ENCODE assay signal across 18 mouse cellular contexts in genomic region chr4:59204616-59205015, GRCm38 (mm10). TPM values are rescaled to one million over a fixed set of nuclear protein-coding genes. Genes with fewer than 3 reads are reported as not detected.
DNase-seq lines count a peak whose midpoint lies in the region; ATAC-seq lines count a peak whose summit lies in the region.
"Had no signal": no experiment of that assay in that cellular context is flagged by ENCODE, and none has a peak within 500 bp of the region (broad histone marks: within the 10 kb centered on the region; RNA-seq: fewer than 3 reads in every experiment).

No protein-coding gene starts in this region.

- DNase-seq in heart, embryonic 10.5 days (ENCODE audit: low spot score) = peak; percentile 16
- DNase-seq in heart, postnatal 4 days = no peak
- peak; percentile 48 for DNase-seq in CD4-positive helper T cell, adult 2 months (ENCODE audit: low read depth, low spot score)
- DNase-seq in c-Kit-positive CD71-negative TER-119-negative erythroid progenitor cells, embryonic 14.5 days (ENCODE audit: low read depth) = peak; percentile 46
- no peak for DNase-seq in right cerebral cortex, adult 18-20 months
- no peak for DNase-seq in ovary, postnatal 14 days (ENCODE audit: low spot score)
- DNase-seq in right cerebral cortex, postnatal 25 days = no peak
- DNase-seq: adrenal gland, adult 8-10 months; cerebellum, postnatal 14 days; layer of hippocampus, adult 9-11 months; lung, postnatal 4 days; spleen, adult 18-20 months had no signal

- H3K4me1 ChIP-seq in heart, embryonic 10.5 days = peaks cover 66% of the 10 kb centered on the region

- peak overlapping the region; percentile 17; the same call in 1 of the 2 replicates for H3K27ac ChIP-seq in heart, embryonic 10.5 days
- H3K27ac ChIP-seq: embryonic facial prominence, embryonic 12.5 days; intestine, embryonic 15.5 days; kidney, postnatal 0 days; liver, embryonic 14.5 days had no signal

- 0 out of 2 replicates have a peak, but pooled peaks have one; percentile 1 for ATAC-seq in megakaryocyte-erythroid progenitor cell, adult 5-6 weeks (replicated peaks; ENCODE audit: low FRiP score, low TSS enrichment, poor library complexity, severe bottlenecking)
- ATAC-seq: intestine, embryonic 15.5 days had no signal

- WGBS in heart, embryonic 10.5 days = 77% methylated on average over 4 of the region's 4 CpGs

- peaks cover 10% of the 10 kb centered on the region; the same call in 1 of the 2 replicates for H3K36me3 ChIP-seq in heart, embryonic 10.5 days
- H3K36me3 ChIP-seq: embryonic facial prominence, embryonic 12.5 days; intestine, embryonic 15.5 days had no signal

- H3K9me3 ChIP-seq in heart, embryonic 10.5 days = no peaks in the 10 kb centered on the region
- H3K9me3 ChIP-seq: embryonic facial prominence, embryonic 12.5 days; heart, embryonic 12.5 days; intestine, embryonic 15.5 days had no signal

- no peaks in the 10 kb centered on the region for H3K27me3 ChIP-seq in heart, embryonic 10.5 days (ENCODE audit: insufficient read depth, poor library complexity, severe bottlenecking)
- H3K27me3 ChIP-seq: embryonic facial prominence, embryonic 12.5 days; heart, embryonic 12.5 days; intestine, embryonic 15.5 days had no signal

- no peak overlapping the region for H3K4me3 ChIP-seq in heart, embryonic 10.5 days
- H3K4me3 ChIP-seq: embryonic facial prominence, embryonic 12.5 days; heart, embryonic 12.5 days; intestine, embryonic 15.5 days had no signal

RNA-seq across cellular contexts. Expression of gene Ugcg, which starts 15.6 kb away (rescaled TPM):
- polyA plus RNA-seq in heart, embryonic 10.5 days (2016; fragmentation: Nextera tagmentation; extraction: Ambion mirVana) = 8.2 and 9.7 TPM in 2 replicates
- 10 to 100 TPM; 26.8 to 29.2 TPM for total RNA-seq in heart, postnatal 4 days (2021)
- 223 and 236 TPM in 2 replicates for total RNA-seq in megakaryocyte-erythroid progenitor cell, adult 5-6 weeks (2014; fragmentation: Nextera tagmentation)
- 225 and 282 TPM in 2 replicates for total RNA-seq in megakaryocyte-erythroid progenitor cell, adult 5-6 weeks (2017)

Comparison
In these comparisons a context has a peak if more than half of its experiments do, and no peak if none do; other contexts are left out.
1. DNase-seq: peak in heart, embryonic 10.5 days (single experiment), CD4-positive helper T cell, adult 2 months (single experiment) and c-Kit-positive CD71-negative TER-119-negative erythroid progenitor cells, embryonic 14.5 days (single experiment); none in heart, postnatal 4 days (single experiment), right cerebral cortex, adult 18-20 months (single experiment), ovary, postnatal 14 days (single experiment) and right cerebral cortex, postnatal 25 days (single experiment).
2. RNA of gene Ugcg, which starts 15.6 kb away (total RNA-seq): 223 to 282 TPM in megakaryocyte-erythroid progenitor cell, adult 5-6 weeks; 26.8 to 29.2 TPM in heart, postnatal 4 days; every median in the first group is over 4 times any median in the second.